Mouse (Mus musculus) kidney, adult 10 weeks (tissue): ENCODE data around the gene Tkfc. TPM values are rescaled to one million over a fixed set of nuclear protein-coding genes. Genes with fewer than 3 reads are reported as not detected.

Experiments used
- polyA plus RNA-seq: library from polyadenylated mRNA; stranded (reverse); fragments of 350-450 nt; fragmentation: Illumina TruSeq; extraction: RNeasy Lipid Tissue Mini Kit (QIAGEN cat#74804); gene quantifications from one replicate; pipeline ENCODE4 v1.2.3, GENCODE M21; 2014; ENCODE audit warnings: low read depth, low replicate concordance

The Tkfc gene
- polyA plus RNA-seq: 21.8 TPM

DNA sequence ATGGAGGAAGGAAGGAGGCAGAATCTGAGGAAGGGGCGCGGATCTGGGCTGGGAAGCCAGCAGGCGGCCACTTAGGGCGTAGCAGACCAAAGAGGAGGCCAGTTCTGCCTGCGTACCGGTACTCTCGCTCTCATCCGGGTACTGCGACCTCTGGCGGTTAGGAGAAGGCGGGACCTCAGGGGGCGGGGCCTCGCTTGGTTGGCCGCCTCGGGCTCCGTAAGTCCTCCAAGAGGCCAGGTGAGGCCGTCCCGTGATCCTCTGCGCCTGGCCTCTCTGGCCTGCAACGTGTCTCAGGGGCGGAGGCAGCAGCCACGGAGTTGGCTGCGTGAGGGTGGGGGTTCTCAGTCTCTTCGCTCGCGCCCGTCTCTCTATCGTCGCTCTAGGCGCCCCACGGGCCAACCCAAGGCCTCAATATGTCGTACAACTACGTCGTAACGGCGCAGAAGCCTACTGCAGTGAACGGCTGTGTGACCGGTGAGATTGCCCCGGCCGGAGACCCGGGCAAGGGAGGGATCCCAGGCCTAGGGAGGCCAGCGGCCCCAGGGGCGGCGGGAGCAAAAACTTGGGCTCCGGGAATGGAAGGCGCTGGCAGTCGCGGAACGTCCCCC is at the start of gene Tkfc, which contains the start of gene Ddb1:
Gene Tkfc, minus strand, starts transcription at position 362 of the 608 bp plus-strand sequence.
Gene Ddb1, plus strand, starts transcription at position 35 of the 608 bp plus-strand sequence.

DNA sequence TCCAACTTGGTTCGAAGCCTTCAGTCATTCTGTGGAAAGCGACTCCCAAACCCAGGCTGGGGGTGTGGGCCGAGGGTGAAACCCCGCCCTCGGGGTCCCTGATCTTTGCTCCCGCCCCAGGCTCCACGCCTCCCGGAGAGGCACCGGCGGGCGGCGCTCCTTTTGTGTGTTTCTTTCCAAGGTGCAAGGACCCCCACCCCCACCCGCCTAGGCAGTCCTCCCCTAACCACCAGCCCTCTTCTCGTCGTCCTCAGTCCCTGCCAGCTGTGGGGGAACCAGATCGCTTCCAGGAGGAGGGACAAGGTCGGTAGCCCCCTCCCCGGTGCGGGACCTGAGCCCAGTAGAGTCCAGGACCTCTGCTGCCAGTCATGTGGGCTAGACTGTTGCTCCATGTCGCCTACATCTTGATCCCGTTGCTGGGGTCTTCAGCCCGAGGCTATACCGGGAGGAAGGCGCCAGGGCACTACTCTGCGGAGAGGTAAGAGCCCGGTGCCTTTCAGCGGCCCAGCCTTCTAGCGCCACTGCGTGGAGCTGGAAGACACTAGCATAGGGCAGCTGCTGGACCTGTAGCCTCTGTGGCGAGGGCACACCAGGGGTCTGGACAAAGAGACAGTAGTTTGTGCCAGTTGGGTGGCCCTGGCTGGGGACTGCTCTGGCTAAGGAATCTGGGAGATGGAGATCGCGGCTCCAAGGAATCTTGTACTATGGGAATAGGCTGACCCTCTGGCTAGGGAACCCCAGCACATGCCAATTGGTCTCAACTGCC is 28.8 kb upstream of the Tkfc start, which contains the start of gene Vwce:
Gene Vwce, plus strand, starts transcription at position 108 of the 766 bp plus-strand sequence.

GRCm38 (mm10) chr19:10576690-10577561 is 28.5 kb downstream of the Tkfc start, which contains the start of the genes Cyb561a3 and Tmem138:
Cyb561a3 (plus strand) TSS chr19:10577172.
Tmem138 (minus strand) TSS chr19:10577362.

DNA sequence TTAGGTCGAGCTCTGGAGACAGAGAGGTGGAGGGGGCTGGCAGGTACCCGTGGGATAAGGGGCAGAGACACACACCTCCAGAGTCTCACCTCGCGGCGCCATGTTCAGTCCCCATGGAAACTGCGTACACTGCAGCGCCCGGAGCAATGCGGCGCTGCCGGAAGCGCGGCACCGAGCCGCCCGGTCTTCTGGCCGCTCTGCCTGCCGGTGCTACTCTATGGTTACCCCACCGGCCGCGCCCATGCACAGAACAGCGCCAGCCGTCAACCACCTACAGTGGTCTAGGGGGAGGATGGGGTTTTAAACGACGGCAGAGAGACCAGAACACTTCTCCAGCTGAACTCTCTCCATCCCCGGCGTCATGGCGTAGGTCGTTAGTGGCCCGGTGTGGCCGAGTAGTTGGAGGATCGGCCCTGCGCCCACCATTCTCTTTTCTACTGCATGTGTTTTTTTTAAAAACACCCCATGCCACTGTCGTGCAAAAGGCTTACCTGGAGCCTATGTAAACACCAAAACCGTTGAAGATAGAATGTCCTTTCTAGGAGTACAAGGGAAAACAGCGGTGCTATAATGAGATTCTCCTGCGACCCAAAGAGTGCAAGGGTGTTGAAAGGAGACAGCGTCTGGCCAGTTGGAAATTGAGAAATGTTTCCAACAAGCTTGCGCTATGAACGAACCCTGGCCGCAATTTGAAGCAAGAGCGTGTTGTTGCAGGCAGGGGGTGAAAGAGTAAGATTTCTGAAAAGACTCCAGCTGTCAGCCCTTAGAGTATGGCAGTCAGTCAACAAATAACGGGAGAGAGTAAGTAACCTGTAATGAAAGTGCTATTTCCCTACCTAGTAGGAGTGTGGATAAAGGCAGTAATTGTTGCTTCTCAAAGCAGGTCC is 49.6 kb downstream of the Tkfc start, which contains the start of gene Tmem216:
Gene Tmem216, minus strand, starts transcription at position 615 of the 887 bp plus-strand sequence.

Other genes with a start within 250 kb of the Tkfc start
- 0.65 TPM for gene Syt7, start 216.6 kb downstream of the Tkfc start, polyA plus RNA-seq
- gene Lrrc10b, start 148.2 kb downstream of the Tkfc start, polyA plus RNA-seq: not detected
- gene Ppp1r32, start 122.7 kb downstream of the Tkfc start, polyA plus RNA-seq: not detected
- 35.0 TPM for gene Cpsf7, start 80.4 kb downstream of the Tkfc start, polyA plus RNA-seq
- gene Sdhaf2, start 79.5 kb downstream of the Tkfc start, polyA plus RNA-seq: 72.4 TPM
- 5.5 TPM for gene Tmem216, start 49.4 kb downstream of the Tkfc start, polyA plus RNA-seq
- 3.2 TPM for gene Cyb561a3, start 28.5 kb downstream of the Tkfc start, polyA plus RNA-seq
- 5.4 TPM for gene Tmem138, start 28.3 kb downstream of the Tkfc start, polyA plus RNA-seq
- gene Ddb1, start 327 bp downstream of the Tkfc start, polyA plus RNA-seq: 62.9 TPM
- 0.93 TPM for gene Vwce, start 28.6 kb upstream of the Tkfc start, polyA plus RNA-seq
- not detected for gene Pga5, start 72.4 kb upstream of the Tkfc start, polyA plus RNA-seq
- 2.6 TPM for gene Vps37c, start 83.1 kb upstream of the Tkfc start, polyA plus RNA-seq
- gene Cd5, start 133.3 kb upstream of the Tkfc start, polyA plus RNA-seq: not detected
- gene Cd6, start 224.4 kb upstream of the Tkfc start, polyA plus RNA-seq: not detected
- gene Slc15a3, start 234.1 kb upstream of the Tkfc start, polyA plus RNA-seq: 0.49 TPM